Mouse (Mus musculus) hindbrain, embryonic 15.5 days (tissue): ENCODE data around the gene Plac8. TPM values are rescaled to one million over a fixed set of nuclear protein-coding genes. Genes with fewer than 3 reads are reported as not detected.

Experiments used
- ATAC-seq: fragments of 200-750 bp; cut with Nextera tagmentation; 2 replicates; pipeline ENCODE4 v1.8.0; 2017; ENCODE audit warnings: low read depth, moderate number of reproducible peaks, moderate TSS enrichment; ENCODE audit not compliant: low FRiP score
- H3K27ac ChIP-seq: fragments of 300-500 bp; sonication (generic); replicated peaks from 2 replicates; pipeline ENCODE4 v1.5.1; 2015; ENCODE audit warnings: mild to moderate bottlenecking, inconsistent platforms
- H3K27me3 ChIP-seq: fragments of 300-500 bp; sonication (generic); 2 replicates; pipeline ENCODE4 v1.6.1; 2015; ENCODE audit warnings: control low read depth, inconsistent platforms
- H3K36me3 ChIP-seq: fragments of 300-500 bp; sonication (generic); 2 replicates; pipeline ENCODE4 v1.6.1; 2015; ENCODE audit warnings: control low read depth, inconsistent platforms
- H3K4me1 ChIP-seq: fragments of 300-500 bp; sonication (generic); replicated peaks from 2 replicates; pipeline ENCODE4 v1.6.1; 2015; ENCODE audit warnings: control low read depth, inconsistent platforms
- H3K4me2 ChIP-seq: fragments of 300-500 bp; sonication (generic); 2 replicates; pipeline ENCODE4 v1.6.1; 2015; ENCODE audit warnings: moderate library complexity, mild to moderate bottlenecking, inconsistent platforms
- H3K4me3 ChIP-seq: fragments of 300-500 bp; sonication (generic); 2 replicates; pipeline ENCODE4 v1.5.1; 2015; ENCODE audit warnings: mild to moderate bottlenecking, inconsistent platforms
- H3K9ac ChIP-seq: fragments of 300-500 bp; sonication (generic); 2 replicates; pipeline ENCODE4 v1.6.1; 2015; ENCODE audit warnings: inconsistent platforms
- H3K9me3 ChIP-seq: fragments of 300-500 bp; sonication (generic); 2 replicates; pipeline ENCODE4 v1.6.1; 2016; ENCODE audit warnings: control low read depth, inconsistent platforms
- WGBS: fragments of 180-500 bp; shearing (Covaris S2); methylation state at CpG from one replicate; pipeline ENCODE4 v1.1.7; 2015; 5-methylcytosine and 5-hydroxymethylcytosine counted together
- polyA plus RNA-seq: library from polyadenylated mRNA; unstranded; fragments of >200 nt; fragmentation: Nextera tagmentation; extraction: Ambion mirVana; gene quantifications from 2 replicates; pipeline ENCODE4 v1.2.1, GENCODE M21; 2015

Plac8 gene
- polyA plus RNA-seq, 1 experiment from 2014 or later = 0.35 TPM

- Histone ChIP-seq H3K4me1 (no peaks in the 10 kb centered on the region), H3K9ac (no peak overlapping the region), H3K36me3 (no peaks in the 10 kb centered on the region), H3K9me3 (no peaks in the 10 kb centered on the region), H3K4me2 (no peak overlapping the region), H3K27ac (no peak overlapping the region), H3K27me3 (no peaks in the 10 kb centered on the region), H3K4me3 (no peak overlapping the region)
- ATAC-seq = no peak
- WGBS = 94% methylated on average over 6 of the region's 6 CpGs
Measured at GRCm38 (mm10) chr5:100595999-100596398, 24.0 kb upstream of the Plac8 start.

DNA sequence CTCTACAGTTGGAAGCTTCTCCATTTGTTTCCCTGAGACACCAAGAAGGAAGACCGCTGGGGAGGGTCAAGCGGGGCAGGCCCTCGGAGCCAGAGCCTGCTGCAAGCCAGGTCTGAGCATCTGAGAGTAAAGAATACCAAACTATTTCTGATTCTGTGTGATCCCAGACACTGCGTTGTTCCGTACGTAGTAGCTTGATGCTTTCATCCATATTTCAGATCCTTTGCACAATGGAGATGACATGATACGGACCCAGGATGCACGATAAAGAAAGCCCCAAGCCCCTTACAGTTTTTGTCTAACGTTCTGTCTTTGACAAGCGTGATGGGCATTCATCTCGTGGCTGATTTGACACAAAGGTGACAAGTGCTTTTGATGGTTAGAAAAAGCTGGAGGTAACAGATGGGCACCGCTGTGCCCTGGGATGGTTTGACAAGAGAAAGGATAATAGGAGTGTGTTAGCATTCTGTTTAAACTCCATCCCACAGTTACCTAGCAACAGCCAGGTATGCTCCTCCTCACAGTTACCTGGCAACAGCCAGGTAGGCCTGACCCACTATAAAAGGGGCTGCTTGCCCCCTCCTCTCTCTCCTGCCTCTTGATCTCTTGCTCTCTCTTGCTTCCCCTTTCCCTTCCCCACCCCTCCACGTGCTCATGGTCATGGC is 22.9 kb upstream of the Plac8 start:
- H3K27me3 ChIP-seq = no peaks in the 10 kb centered on the region
- no peak overlapping the region for H3K9ac ChIP-seq
- H3K4me2 ChIP-seq = no peak overlapping the region
- H3K27ac ChIP-seq = no peak overlapping the region
- no peak for ATAC-seq
- no peak overlapping the region for H3K4me3 ChIP-seq
- no peaks in the 10 kb centered on the region for H3K36me3 ChIP-seq
- no peaks in the 10 kb centered on the region for H3K4me1 ChIP-seq
- H3K9me3 ChIP-seq = no peaks in the 10 kb centered on the region
- WGBS = 80% methylated on average over 13 of the region's 13 CpGs

- no peaks in the 10 kb centered on the region for H3K27me3 ChIP-seq
- H3K4me1 ChIP-seq = no peaks in the 10 kb centered on the region
- H3K27ac ChIP-seq = no peak overlapping the region
- no peaks in the 10 kb centered on the region for H3K9me3 ChIP-seq
- H3K4me3 ChIP-seq = no peak overlapping the region
- H3K36me3 ChIP-seq = no peaks in the 10 kb centered on the region
- ATAC-seq = no peak
- no peak overlapping the region for H3K4me2 ChIP-seq
- 91% methylated on average over 5 of the region's 5 CpGs for WGBS
- no peak overlapping the region for H3K9ac ChIP-seq
Measured at GRCm38 (mm10) chr5:100590505-100590904, 18.5 kb upstream of the Plac8 start.

DNA sequence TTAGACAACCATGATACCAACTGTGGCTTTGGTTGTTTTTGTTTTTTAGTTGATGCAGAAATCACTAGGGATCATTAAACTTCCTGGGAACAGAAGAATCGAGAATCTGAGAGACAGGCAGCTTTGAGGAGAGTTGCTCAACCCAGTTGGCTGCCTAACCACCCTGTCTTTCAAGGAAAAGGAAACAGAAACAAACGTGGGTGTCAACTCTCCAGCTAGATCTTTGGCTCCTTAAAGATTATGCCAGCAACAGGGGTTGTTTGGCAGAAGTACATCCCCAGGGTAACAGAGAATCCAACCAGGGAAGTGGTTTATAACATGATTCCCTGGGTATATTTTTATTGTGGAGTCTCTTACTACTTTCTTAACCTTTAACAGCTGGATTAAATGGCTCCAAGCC is 15.6 kb upstream of the Plac8 start:
- no peak for ATAC-seq
- Histone ChIP-seq H3K36me3 (no peaks in the 10 kb centered on the region), H3K4me2 (no peak overlapping the region), H3K27me3 (no peaks in the 10 kb centered on the region), H3K27ac (no peak overlapping the region), H3K4me1 (no peaks in the 10 kb centered on the region), H3K9ac (no peak overlapping the region), H3K4me3 (no peak overlapping the region), H3K9me3 (no peaks in the 10 kb centered on the region)
- whole genome bisulfite sequencing = 61% methylated on average over 2 of the region's 2 CpGs

DNA sequence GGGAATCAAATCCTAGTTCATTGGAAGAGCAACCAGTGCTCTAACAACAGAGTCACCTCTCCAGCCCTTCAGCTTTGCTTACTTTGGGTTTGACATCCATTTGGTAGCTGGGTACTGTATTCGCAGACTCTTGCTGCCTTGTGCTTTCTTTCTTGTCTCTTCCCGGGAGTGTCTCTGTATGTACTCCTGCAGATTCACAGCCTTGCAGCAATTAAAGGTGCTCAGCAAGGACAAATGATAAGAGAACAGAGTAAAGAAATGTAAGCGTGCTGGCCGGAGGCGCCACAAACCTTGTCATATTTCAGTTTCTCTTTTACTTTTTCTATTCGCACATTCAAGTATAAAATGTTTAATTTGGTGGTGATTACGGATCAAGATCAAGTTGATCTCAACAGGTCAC is 15.1 kb upstream of the Plac8 start:
- no peaks in the 10 kb centered on the region for H3K36me3 ChIP-seq
- no peak overlapping the region for H3K4me2 ChIP-seq
- ATAC-seq = no peak
- H3K4me3 ChIP-seq = no peak overlapping the region
- no peaks in the 10 kb centered on the region for H3K27me3 ChIP-seq
- no peaks in the 10 kb centered on the region for H3K4me1 ChIP-seq
- no peak overlapping the region for H3K27ac ChIP-seq
- no peak overlapping the region for H3K9ac ChIP-seq
- 97% methylated on average over 7 of the region's 7 CpGs for WGBS
- no peaks in the 10 kb centered on the region for H3K9me3 ChIP-seq

GRCm38 (mm10) chr5:100585657-100586056 is 13.6 kb upstream of the Plac8 start:
- ATAC-seq = no peak
- H3K27ac ChIP-seq = no peak overlapping the region
- 97% methylated on average over 3 of the region's 3 CpGs for WGBS
- no peaks in the 10 kb centered on the region for H3K4me1 ChIP-seq
- no peaks in the 10 kb centered on the region for H3K27me3 ChIP-seq
- H3K4me3 ChIP-seq = no peak overlapping the region
- H3K9ac ChIP-seq = no peak overlapping the region
- H3K4me2 ChIP-seq = no peak overlapping the region
- H3K36me3 ChIP-seq = no peaks in the 10 kb centered on the region
- no peaks in the 10 kb centered on the region for H3K9me3 ChIP-seq

DNA sequence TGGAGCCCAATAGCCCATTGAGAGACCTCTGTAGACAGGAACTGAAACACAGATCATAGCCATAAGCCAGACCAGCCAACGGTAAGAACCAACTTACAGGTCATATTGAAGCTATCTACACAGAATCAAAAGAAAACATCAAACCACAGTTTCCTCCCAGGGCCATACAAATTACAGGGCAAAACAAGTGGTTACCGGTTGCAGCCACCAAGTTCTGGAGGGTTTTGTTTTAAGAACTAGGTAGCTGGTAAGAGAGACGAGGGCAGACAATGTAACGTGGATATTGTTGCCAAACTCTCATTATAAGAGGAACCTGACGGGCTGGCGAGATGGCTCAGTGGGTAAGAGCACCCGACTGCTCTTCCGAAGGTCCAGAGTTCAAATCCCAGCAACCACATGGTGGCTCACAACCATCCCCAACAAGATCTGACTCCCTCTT is 13.2 kb upstream of the Plac8 start:
- ATAC-seq = no peak

DNA sequence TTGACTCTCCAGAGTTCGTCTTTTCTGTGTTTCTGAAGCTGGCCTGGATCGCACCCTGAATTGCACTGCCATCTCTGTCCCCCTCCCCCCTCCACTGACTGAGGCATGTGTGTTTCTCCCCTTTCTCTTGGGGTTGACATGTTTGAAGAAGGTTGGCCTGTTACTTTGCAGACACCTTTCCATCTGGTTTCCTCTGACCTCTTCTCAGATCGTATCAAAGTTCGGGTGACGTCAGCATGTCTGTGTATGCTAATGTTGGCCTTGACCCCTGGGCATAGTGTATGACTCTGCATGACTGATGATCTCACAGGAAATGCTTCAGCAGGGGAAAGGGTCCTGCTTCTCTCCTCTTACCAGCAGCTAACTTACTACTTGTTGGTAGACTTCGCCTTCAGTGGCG is 11.0 kb upstream of the Plac8 start:
- 90% methylated on average over 7 of the region's 7 CpGs for WGBS
- Histone ChIP-seq H3K4me1 (no peaks in the 10 kb centered on the region), H3K9me3 (no peaks in the 10 kb centered on the region), H3K4me3 (no peak overlapping the region), H3K9ac (no peak overlapping the region), H3K27ac (no peak overlapping the region), H3K36me3 (no peaks in the 10 kb centered on the region), H3K27me3 (no peaks in the 10 kb centered on the region), H3K4me2 (no peak overlapping the region)
- ATAC-seq = no peak

More for the DNA sequence above, 13.2 kb upstream of the Plac8 start:
- Histone ChIP-seq H3K4me2 (no peak overlapping the region), H3K4me3 (no peak overlapping the region), H3K9ac (no peak overlapping the region), H3K36me3 (no peaks in the 10 kb centered on the region), H3K9me3 (no peaks in the 10 kb centered on the region), H3K27me3 (no peaks in the 10 kb centered on the region), H3K27ac (no peak overlapping the region), H3K4me1 (no peaks in the 10 kb centered on the region)
- WGBS = 91% methylated on average over 8 of the region's 8 CpGs

- H3K27me3 ChIP-seq = no peaks in the 10 kb centered on the region
- H3K27ac ChIP-seq = no peak overlapping the region
- no peaks in the 10 kb centered on the region for H3K9me3 ChIP-seq
- ATAC-seq = no peak
- H3K4me1 ChIP-seq = no peaks in the 10 kb centered on the region
- 89% methylated on average over 5 of the region's 5 CpGs for WGBS
- H3K9ac ChIP-seq = no peak overlapping the region
- no peak overlapping the region for H3K4me2 ChIP-seq
- H3K4me3 ChIP-seq = no peak overlapping the region
- no peaks in the 10 kb centered on the region for H3K36me3 ChIP-seq
Measured at GRCm38 (mm10) chr5:100582435-100582826, 10.4 kb upstream of the Plac8 start.

GRCm38 (mm10) chr5:100581622-100582434 is 9.8 kb upstream of the Plac8 start:
- Histone ChIP-seq H3K4me1 (no peaks in the 10 kb centered on the region), H3K27ac (no peak overlapping the region), H3K9me3 (no peaks in the 10 kb centered on the region), H3K36me3 (no peaks in the 10 kb centered on the region), H3K27me3 (no peaks in the 10 kb centered on the region), H3K9ac (no peak overlapping the region), H3K4me2 (no peak overlapping the region), H3K4me3 (no peak overlapping the region)
- WGBS = 77% methylated on average over 11 of the region's 11 CpGs
- no peak for ATAC-seq

DNA sequence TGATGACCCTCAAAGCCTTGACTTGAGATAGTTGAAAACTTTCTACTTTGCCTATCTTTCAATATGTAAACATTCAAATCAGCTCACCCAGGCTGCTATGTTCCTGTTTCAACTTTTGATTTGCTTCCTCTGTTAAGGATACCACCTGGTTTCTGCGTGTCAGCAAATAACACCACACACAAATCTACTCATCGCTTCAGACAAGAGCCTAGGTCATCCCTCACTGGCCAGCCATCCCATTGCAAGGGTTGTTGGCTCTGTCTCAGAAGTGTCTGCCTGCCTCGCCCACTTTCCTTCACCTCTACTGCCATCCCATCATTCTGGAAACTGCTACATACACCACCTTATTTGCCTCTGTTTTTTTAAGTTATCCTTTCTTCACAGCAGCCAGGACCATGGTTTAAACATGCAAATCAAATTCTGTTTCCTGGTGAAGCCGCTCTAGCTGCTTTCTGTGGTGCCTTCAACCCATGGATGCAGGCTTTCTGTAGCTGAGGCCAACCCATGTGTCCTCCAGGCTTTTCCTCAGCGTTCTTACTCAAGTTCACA is 6.9 kb upstream of the Plac8 start:
- 89% methylated on average over 5 of the region's 5 CpGs for WGBS
- ATAC-seq = no peak
- H3K4me3 ChIP-seq = no peak overlapping the region
- no peaks in the 10 kb centered on the region for H3K27me3 ChIP-seq
- no peaks in the 10 kb centered on the region for H3K36me3 ChIP-seq
- no peak overlapping the region for H3K9ac ChIP-seq
- H3K9me3 ChIP-seq = no peaks in the 10 kb centered on the region
- H3K27ac ChIP-seq = no peak overlapping the region
- H3K4me1 ChIP-seq = no peaks in the 10 kb centered on the region
- H3K4me2 ChIP-seq = no peak overlapping the region

DNA sequence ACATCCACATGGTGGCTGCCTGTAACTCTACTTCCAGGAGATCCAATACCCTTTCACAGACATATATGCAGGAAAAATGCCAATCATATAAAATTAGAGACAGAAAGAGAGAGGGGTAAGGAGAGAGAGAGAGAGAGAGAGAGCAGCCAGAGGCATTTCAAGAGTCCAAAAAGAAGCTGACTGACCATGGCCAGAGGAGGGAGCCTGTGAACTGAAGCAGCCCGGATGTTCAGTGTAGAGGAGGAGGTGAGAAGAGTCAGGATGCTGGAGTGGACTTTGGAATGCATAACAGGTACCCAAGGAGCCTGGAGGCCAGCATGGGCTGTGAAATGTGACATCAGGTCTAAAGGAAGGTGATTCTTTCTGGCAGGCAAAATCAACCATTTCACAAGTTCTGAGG is 2.7 kb upstream of the Plac8 start:
- H3K9ac ChIP-seq = no peak overlapping the region
- WGBS = 74% methylated on average over 1 of the region's 1 CpGs
- H3K4me3 ChIP-seq = no peak overlapping the region
- no peaks in the 10 kb centered on the region for H3K27me3 ChIP-seq
- no peak for ATAC-seq
- H3K9me3 ChIP-seq = no peaks in the 10 kb centered on the region
- no peak overlapping the region for H3K27ac ChIP-seq
- no peak overlapping the region for H3K4me2 ChIP-seq
- no peaks in the 10 kb centered on the region for H3K4me1 ChIP-seq
- H3K36me3 ChIP-seq = no peaks in the 10 kb centered on the region
